Mouse (Mus musculus) liver, adult 2 months (tissue): ENCODE results near the gene Zfp747. TPM values are rescaled to one million over a fixed set of nuclear protein-coding genes. Genes with fewer than 3 reads are reported as not detected.
"Not testable (repeated sequence)": the region's sequence is repeated elsewhere in the genome, so short reads cannot be mapped to it uniquely, and the experiment has no call there.

Experiments
- DNase-seq: peaks from one replicate; pipeline ENCODE4 v3.0.0-alpha.2; 2011; ENCODE audit warnings: low read depth, low spot score; ENCODE audit errors: extremely low read depth
- H3K27ac ChIP-seq: fragments of 200-500 bp; replicated peaks from 2 replicates; pipeline ENCODE4 v1.5.1; 2012; ENCODE audit warnings: low read depth, mild to moderate bottlenecking, control low read depth, inconsistent platforms, low read length; ENCODE audit not compliant: insufficient read depth
- H3K27me3 ChIP-seq: fragments of 200-500 bp; 2 replicates; pipeline ENCODE4 v1.6.1; 2012; ENCODE audit warnings: mild to moderate bottlenecking, moderate library complexity, low read length, inconsistent platforms; ENCODE audit not compliant: control insufficient read depth, insufficient read depth
- H3K36me3 ChIP-seq: fragments of 200-500 bp; 2 replicates; pipeline ENCODE4 v1.6.1; 2012; ENCODE audit warnings: low read length, inconsistent platforms; ENCODE audit not compliant: control insufficient read depth, insufficient read depth
- H3K4me1 ChIP-seq: fragments of 200-500 bp; 2 replicates; pipeline ENCODE4 v1.6.1; 2011; ENCODE audit warnings: low read length; ENCODE audit not compliant: control insufficient read depth, insufficient read depth
- H3K4me3 ChIP-seq: fragments of 200-500 bp; 2 replicates; pipeline ENCODE4 v1.5.1; 2011; ENCODE audit warnings: low read depth, mild to moderate bottlenecking, control low read depth, low read length, moderate library complexity; ENCODE audit not compliant: insufficient read depth
- H3K79me2 ChIP-seq: fragments of 200-500 bp; 2 replicates; pipeline ENCODE4 v1.6.1; 2012; ENCODE audit warnings: inconsistent platforms, mild to moderate bottlenecking, low read length, moderate library complexity; ENCODE audit not compliant: control insufficient read depth, insufficient read depth
- H3K9ac ChIP-seq: fragments of 200-500 bp; 2 replicates; pipeline ENCODE4 v1.6.1; 2012; ENCODE audit warnings: low read depth, mild to moderate bottlenecking, control low read depth, inconsistent platforms, low read length
- CTCF ChIP-seq: fragments of 200-500 bp; IDR thresholded peaks from 2 replicates; pipeline ENCODE4 v1.5.1; 2011; ENCODE audit warnings: low read depth, low read length, control low read depth
- POLR2A ChIP-seq: fragments of 200-500 bp; IDR thresholded peaks from 2 replicates; pipeline ENCODE4 v1.6.1; 2011; ENCODE audit warnings: low read length, control low read depth; ENCODE audit not compliant: insufficient read depth; ENCODE audit errors: extremely low read depth
- WGBS: fragments of 180-500 bp; shearing (Covaris S2); methylation state at CpG from one replicate; pipeline ENCODE4 v1.1.7; 2018; 5-methylcytosine and 5-hydroxymethylcytosine counted together
- polyA plus RNA-seq: library from polyadenylated mRNA; depleted of rRNA; stranded (reverse); fragments of >200 nt; gene quantifications from 2 replicates; pipeline ENCODE4 v1.2.3, GENCODE M21; 2012
- total RNA-seq: library from RNA; depleted of rRNA; stranded (reverse); fragments of >200 nt; gene quantifications from 2 replicates; pipeline ENCODE4 v1.2.3, GENCODE M21; 2014

Gene Zfp747
- total and polyA plus RNA-seq, 2 experiments: 3.7 to 4.0 TPM

DNA sequence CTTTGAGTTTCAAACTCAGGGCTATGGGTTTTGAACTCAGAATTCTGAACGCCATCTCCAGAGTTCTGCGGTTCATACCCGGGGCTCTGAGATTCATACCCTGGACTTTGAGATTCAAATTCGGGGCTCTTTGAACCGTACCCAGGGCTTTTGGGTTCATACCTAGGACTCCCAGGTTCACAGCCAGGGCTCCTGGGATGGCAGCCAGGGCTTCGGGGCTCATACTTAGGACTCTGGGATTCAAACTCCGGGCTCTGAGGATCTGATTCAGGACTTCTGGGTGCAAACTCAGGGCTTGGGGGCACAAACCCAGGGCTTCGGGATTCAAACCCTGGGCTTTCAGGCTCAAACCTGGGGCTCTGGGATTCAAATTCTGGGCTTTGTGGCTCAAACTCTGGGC is 31.5 kb downstream of the Zfp747 start:
- H3K4me1 ChIP-seq: peaks cover 13% of the 10 kb centered on the region
- 24% methylated on average over 8 of the region's 8 CpGs for WGBS
- H3K4me3 ChIP-seq: peak overlapping the region; percentile 97; the same call in 1 of the 2 replicates
- no peaks in the 10 kb centered on the region for H3K36me3 ChIP-seq
- peak overlapping the region; percentile 100 for H3K27ac ChIP-seq
- H3K9ac ChIP-seq: peak overlapping the region; percentile 97
- peaks cover 13% of the 10 kb centered on the region; the same call in 1 of the 2 replicates for H3K79me2 ChIP-seq
- no peaks in the 10 kb centered on the region for H3K27me3 ChIP-seq
- TF ChIP-seq POLR2A (no peak), CTCF (no peak)
- DNase-seq: peak; percentile 82

DNA sequence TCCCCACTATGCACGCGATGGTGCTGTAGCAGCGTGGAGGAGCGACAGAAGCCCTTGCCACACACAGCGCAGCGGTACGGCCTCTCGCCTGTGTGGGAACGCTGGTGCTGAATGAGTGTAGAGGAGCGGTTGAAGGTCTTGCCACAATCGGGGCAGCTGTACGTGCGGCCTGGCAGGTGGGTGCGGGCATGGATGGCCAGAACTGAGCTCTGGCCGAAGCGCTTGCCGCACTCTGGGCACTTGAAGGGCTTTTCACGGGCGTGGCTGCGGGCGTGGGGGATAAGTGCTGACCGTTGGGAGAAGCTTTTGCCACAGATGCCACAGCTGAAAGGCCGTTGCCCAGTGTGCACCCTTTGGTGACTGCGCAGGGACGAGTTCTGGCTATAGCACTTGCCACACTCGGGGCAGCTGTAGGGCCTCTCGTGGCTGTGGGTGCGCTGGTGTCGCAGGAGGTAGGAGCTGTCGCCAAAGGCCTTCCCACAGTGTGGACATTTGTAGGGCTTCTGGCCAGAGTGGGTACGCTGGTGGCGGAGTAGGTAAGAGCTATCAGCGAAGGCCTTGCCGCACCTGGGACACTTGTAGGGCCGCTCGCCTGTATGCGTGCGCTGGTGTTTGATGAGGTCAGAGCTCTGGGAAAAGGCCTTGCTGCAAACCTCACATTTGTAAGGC is 32.4 kb downstream of the Zfp747 start:
- no peaks in the 10 kb centered on the region for H3K27me3 ChIP-seq
- TF ChIP-seq POLR2A: no peak
- TF ChIP-seq CTCF: no peak
- H3K36me3 ChIP-seq: no peaks in the 10 kb centered on the region
- H3K79me2 ChIP-seq: peaks cover 13% of the 10 kb centered on the region; the same call in 1 of the 2 replicates
- H3K4me1 ChIP-seq: peaks cover 13% of the 10 kb centered on the region
- no peak overlapping the region for H3K4me3 ChIP-seq
- no peak overlapping the region for H3K27ac ChIP-seq
- no peak overlapping the region for H3K9ac ChIP-seq
- peak; percentile 10 for DNase-seq
- 94% methylated on average over 38 of the region's 38 CpGs for WGBS

DNA sequence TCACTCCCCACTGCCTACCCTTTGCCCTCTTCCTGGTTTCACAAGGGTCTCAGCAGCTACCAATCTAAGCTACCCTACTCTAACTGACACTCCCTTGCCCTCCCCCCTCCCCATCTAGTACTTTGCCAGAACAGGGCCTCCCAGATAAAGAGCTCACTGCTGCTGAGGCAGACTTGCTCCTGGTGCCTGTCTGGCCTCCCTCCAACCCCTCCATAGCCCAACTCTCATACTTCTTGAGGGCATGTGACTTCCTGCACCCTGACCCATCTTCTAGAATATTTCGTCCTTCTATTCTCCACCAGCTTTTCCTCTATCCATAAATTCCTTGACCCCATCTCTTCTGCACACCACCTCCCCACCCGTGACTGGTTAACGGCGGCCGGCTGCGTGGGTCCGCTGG is 33.0 kb downstream of the Zfp747 start:
- H3K27me3 ChIP-seq: no peaks in the 10 kb centered on the region
- H3K4me1 ChIP-seq: peaks cover 13% of the 10 kb centered on the region
- WGBS: 93% methylated on average over 7 of the region's 7 CpGs
- H3K79me2 ChIP-seq: peaks cover 13% of the 10 kb centered on the region; the same call in 1 of the 2 replicates
- no peaks in the 10 kb centered on the region for H3K36me3 ChIP-seq
- TF ChIP-seq POLR2A: no peak
- no peak overlapping the region for H3K4me3 ChIP-seq
- DNase-seq: no peak
- H3K9ac ChIP-seq: no peak overlapping the region
- H3K27ac ChIP-seq: no peak overlapping the region

DNA sequence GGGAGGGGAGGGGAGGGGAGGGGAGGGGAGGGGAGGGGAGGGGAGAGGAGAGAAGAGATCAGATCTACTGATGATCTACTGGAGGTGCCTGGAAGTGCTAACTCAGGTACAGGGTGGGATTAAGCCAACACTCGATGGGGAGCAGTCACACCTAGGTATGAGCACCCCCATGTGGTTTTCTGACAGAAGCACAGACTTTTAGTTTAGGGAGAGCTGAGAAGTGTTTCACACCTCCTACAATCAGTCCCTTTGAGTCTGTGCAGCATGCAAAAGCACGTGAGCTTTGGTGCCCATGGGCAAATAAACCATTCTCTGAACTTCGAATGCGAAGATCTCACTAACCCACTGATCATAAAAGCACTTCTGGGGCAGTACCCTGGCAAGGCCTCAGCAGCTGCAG is 33.5 kb downstream of the Zfp747 start:
- H3K27me3 ChIP-seq: no peaks in the 10 kb centered on the region
- no peak overlapping the region for H3K27ac ChIP-seq
- H3K36me3 ChIP-seq: no peaks in the 10 kb centered on the region
- H3K4me1 ChIP-seq: peaks cover 13% of the 10 kb centered on the region
- peaks cover 13% of the 10 kb centered on the region; the same call in 1 of the 2 replicates for H3K79me2 ChIP-seq
- TF ChIP-seq POLR2A: no peak
- TF ChIP-seq CTCF: 0 out of 2 replicates have a peak, but pooled peaks have one; percentile 10
- 30% methylated on average over 4 of the region's 4 CpGs for WGBS
- H3K4me3 ChIP-seq: no peak overlapping the region
- H3K9ac ChIP-seq: no peak overlapping the region
- DNase-seq: peak; percentile 29

DNA sequence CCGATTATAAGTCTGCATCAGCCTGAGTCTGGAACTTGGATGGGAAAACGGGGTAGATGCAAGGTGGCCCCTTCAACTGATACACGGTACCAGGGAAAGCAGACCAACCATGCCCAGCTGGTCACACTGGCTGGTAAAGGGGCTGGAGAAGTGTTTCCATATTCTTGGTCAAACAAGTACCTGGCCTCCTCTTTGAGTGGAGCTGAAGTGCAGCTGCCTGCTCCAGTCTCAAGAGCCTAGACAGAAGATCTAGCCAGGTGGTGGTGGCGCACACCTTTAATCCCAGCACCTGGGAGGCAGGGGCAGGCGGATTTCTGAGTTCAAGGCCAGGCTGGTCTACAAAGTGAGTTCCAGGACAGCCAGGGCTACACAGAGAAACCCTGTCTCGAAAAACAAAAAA is 34.0 kb downstream of the Zfp747 start:
- H3K27me3 ChIP-seq, H3K9ac ChIP-seq, H3K36me3 ChIP-seq, DNase-seq, H3K4me3 ChIP-seq: not testable (repeated sequence)
- H3K79me2 ChIP-seq: peaks cover 13% of the 10 kb centered on the region; the same call in 1 of the 2 replicates
- H3K4me1 ChIP-seq: peaks cover 13% of the 10 kb centered on the region
- 85% methylated on average over 6 of the region's 6 CpGs for WGBS
- H3K27ac ChIP-seq: peak overlapping the region; percentile 3; the same call in 1 of the 2 replicates

DNA sequence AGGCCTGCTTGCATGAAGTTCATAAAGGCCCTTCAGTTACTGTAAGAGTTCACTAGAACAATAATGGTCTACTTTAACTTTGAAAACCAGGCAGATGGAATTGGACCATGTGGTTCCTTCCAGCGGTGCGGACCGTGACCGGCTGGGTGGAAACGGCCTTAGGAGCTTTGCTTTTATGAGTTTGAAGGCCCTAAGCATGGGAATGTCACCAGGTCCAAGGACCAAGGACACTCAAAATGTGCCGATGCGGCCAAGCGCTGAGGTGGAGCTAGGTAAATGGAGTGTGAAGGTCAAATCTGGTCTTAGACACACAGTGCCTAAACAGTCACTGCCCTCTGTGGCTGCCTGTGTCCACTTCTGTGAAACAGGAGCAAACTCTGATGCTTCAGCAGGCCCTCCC is 34.5 kb downstream of the Zfp747 start:
- TF ChIP-seq CTCF (no peak), POLR2A (no peak)
- Histone ChIP-seq H3K9ac (no peak overlapping the region), H3K27ac (peak overlapping the region; percentile 3; the same call in 1 of the 2 replicates), H3K4me1 (peaks cover 11% of the 10 kb centered on the region), H3K27me3 (no peaks in the 10 kb centered on the region), H3K36me3 (no peaks in the 10 kb centered on the region), H3K4me3 (no peak overlapping the region), H3K79me2 (peaks cover 13% of the 10 kb centered on the region; the same call in 1 of the 2 replicates)
- DNase-seq: peak; percentile 89
- 19% methylated on average over 8 of the region's 8 CpGs for WGBS
